Mouse (Mus musculus) c-Kit-positive CD71-negative TER-119-negative erythroid progenitor cells, embryonic 14.5 days (primary cell): ENCODE results near the gene Ifi211.
"Not testable (repeated sequence)": the region's sequence is repeated elsewhere in the genome, so short reads cannot be mapped to it uniquely, and the experiment has no call there.

Source experiments
- DNase-seq: peaks from one replicate; pipeline ENCODE4 v3.0.0-alpha.2; 2013; ENCODE audit warnings: low read depth

Gene Ifi211

DNA sequence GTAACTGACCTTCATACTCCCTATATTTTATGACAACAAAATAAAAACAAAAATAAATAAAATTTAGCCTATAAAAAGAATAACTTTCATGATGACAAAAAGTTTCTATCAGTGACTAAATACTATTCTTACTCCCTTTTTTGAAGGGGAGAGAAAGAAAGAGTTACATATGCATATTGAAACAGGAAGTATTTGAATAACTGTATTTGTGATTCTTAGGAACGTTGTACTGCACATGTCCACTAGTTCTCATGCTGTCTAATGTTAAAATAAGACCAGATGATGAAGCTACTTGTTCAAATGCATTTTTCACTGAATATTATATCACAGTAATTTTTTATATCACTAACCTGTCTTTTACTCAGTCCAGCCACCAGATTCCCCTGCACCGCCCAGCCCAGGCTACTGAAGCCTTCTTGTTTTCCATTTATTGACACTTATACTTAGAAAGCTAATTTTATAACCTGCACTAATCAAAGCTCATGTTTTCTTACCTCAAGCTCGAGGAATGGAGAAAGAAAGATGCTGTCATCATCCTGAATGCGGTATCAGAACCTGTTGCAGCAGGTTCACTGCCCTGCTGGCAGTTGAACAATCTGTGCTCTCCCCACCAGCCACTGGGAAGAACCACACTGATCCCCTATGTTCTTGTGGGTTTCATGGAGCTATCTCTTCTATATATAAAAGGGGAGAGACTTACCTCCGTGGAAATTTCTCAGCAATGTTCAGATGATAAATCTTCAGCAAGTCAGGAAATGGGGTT is 33.4 kb downstream of the Ifi211 start:
- DNase-seq, result not testable (repeated sequence)

DNA sequence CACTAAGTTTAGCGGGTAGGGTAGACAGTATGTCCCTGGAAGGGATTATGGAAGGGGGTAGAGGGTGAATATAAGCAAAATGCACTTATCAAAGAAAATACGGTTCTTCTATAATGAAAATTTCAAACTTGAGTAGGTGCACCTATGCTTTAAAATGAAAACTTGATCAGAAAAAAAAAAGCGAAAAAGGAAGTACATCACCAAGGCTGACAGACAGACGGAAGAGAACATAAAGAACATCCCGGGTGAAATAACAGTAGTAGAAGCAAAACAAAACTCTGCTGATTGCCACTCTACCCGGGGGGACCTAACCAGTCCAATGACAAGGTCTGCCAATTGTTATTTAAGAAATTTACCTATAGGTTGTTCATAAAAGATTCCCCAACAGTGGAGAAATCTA is 34.6 kb downstream of the Ifi211 start:
- not testable (repeated sequence) for DNase-seq

DNA sequence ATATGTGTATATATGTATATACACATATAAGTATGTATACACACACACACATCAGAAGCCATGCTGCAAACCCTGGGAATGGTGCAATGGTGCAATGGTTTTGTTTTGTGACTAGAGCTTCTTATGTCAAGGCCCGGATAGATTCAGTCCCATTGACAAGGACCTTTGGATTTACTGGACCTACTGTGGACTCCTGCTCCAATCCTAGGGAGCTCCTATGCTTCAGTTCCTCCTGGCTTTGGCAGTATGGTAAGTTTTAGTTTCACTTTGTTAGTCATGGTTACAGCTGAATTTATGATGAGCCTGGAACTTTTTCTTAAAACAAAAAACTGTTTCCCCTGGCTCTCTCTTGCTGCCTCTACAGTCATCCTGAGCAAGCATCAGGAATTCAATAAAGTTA is 35.7 kb downstream of the Ifi211 start:
- not testable (repeated sequence) for DNase-seq

DNA sequence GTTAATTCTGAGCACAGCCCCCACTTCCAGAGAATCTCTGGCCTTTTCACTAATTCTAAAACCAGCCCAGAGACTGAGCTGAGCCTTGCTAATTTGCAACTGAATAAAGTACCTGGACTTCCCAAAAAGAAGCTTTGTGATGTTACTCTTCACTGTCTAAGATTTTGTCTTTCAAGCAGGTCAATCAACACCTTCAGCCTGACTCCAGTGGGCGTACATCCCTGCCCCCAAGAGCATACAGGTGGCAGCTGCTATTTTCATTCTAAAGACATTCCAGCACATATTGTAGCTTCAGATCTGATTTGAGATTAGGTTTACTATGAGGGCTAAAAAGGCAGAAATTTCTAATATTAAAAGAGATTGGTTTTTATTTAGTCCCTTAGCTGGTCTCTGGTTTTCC is 44.3 kb downstream of the Ifi211 start:
- DNase-seq, result not testable (repeated sequence)

GRCm38 (mm10) chr1:173866504-173866903 is 46.3 kb downstream of the Ifi211 start:
- no peak for DNase-seq

- peak; percentile 6 for DNase-seq
These were observed 59.1 kb downstream of the Ifi211 start for GRCm38 (mm10) chr1:173853711-173854110.

GRCm38 (mm10) chr1:173852853-173853252 is 60.0 kb downstream of the Ifi211 start:
- not testable (repeated sequence) for DNase-seq
